Mouse (Mus musculus): ENCODE measurements around the gene Gtf2h1.
"Not testable (repeated sequence)": the region's sequence is repeated elsewhere in the genome, so short reads cannot be mapped to it uniquely, and the experiment has no call there.

DNA sequence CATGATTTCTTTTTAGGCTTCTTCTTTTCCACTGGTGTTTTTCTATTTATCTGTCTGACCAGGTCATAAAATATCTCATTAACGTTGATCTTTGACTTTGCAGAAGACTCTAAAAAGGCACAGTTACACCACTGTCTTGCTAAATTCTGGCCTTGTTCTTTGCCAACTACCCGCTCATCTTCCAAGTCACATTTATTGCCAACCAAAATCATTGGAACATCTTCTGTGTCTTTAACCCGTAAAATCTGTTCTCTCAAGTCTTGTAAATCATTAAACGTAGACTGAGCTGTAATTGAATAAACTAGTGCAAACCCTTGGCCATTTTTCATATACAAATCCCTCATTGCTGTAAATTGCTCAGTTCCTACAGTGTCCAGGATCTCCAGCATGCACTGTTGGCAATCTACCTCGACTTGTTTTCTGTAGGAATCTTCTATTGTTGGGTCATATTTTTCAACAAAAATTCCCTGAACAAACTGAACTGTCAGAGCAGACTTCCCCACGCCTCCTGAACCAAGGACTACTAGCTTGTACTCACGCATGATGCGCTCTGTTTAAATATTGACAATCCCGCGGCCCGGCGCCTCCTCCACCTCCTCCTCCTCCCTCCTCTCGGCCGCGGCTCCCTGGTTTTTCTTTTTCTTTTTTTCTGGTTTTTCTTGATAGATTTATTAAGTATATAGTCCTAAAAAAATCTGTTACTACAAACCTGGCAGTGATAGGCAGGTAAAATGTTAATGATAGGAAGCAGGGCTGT, 25.2 kb downstream of the Gtf2h1 start:
- not testable (repeated sequence) for TF ChIP-seq CTCF (IDR thresholded peaks at IDR 0.05; ENCODE audit: low read depth, low read length); POLR2A (IDR thresholded peaks at IDR 0.05; ENCODE audit: extremely low read depth, insufficient read depth, low read length)

All from liver, adult 2 months (tissue).